Mouse (Mus musculus) kidney, postnatal 0 days (tissue): ENCODE data around the gene Kcnk6. TPM values are rescaled to one million over a fixed set of nuclear protein-coding genes. Genes with fewer than 3 reads are reported as not detected.
"Not testable (repeated sequence)": the region's sequence is repeated elsewhere in the genome, so short reads cannot be mapped to it uniquely, and the experiment has no call there.

Experiments used
- ATAC-seq: fragments of 200-750 bp; cut with Nextera tagmentation; replicated peaks from 2 replicates; pipeline ENCODE4 v1.8.0; 2017; ENCODE audit warnings: low read depth, moderate number of reproducible peaks, moderate TSS enrichment, moderate library complexity; ENCODE audit not compliant: low FRiP score
- DNase-seq: peaks from one replicate; pipeline ENCODE4 v3.0.0-alpha.2; 2016; ENCODE audit warnings: low spot score
- H3K27ac ChIP-seq: fragments of 300-500 bp; sonication (generic); 2 replicates; pipeline ENCODE4 v1.5.1; 2014; ENCODE audit warnings: mild to moderate bottlenecking
- H3K27me3 ChIP-seq: fragments of 300-500 bp; sonication (generic); 2 replicates; pipeline ENCODE4 v1.6.1; 2014; ENCODE audit warnings: low read length, mixed read lengths; ENCODE audit not compliant: insufficient read depth
- H3K36me3 ChIP-seq: fragments of 300-500 bp; sonication (generic); 2 replicates; pipeline ENCODE4 v1.6.1; 2014; ENCODE audit warnings: low read length, mixed read lengths; ENCODE audit not compliant: insufficient read depth
- H3K4me1 ChIP-seq: fragments of 300-500 bp; sonication (generic); replicated peaks from 2 replicates; pipeline ENCODE4 v1.6.1; 2014; ENCODE audit warnings: antibody characterized with exemption, low read length, mixed read lengths; ENCODE audit not compliant: insufficient read depth
- H3K4me2 ChIP-seq: fragments of 300-500 bp; sonication (generic); 2 replicates; pipeline ENCODE4 v1.6.1; 2014; ENCODE audit warnings: mild to moderate bottlenecking, low read length, moderate library complexity, mixed read lengths
- H3K4me3 ChIP-seq: fragments of 300-500 bp; sonication (generic); replicated peaks from 2 replicates; pipeline ENCODE4 v1.5.1; 2014; ENCODE audit warnings: low read depth, low read length
- H3K9ac ChIP-seq: fragments of 300-500 bp; sonication (generic); 2 replicates; pipeline ENCODE4 v1.6.1; 2014; ENCODE audit warnings: low read depth, low read length
- H3K9me3 ChIP-seq: fragments of 300-500 bp; sonication (generic); replicated peaks from 2 replicates; pipeline ENCODE4 v1.6.1; 2016; ENCODE audit warnings: low read length, inconsistent platforms, mixed read lengths
- CTCF ChIP-seq: IDR thresholded peaks from 2 replicates; pipeline ENCODE4 v1.5.1; 2016; ENCODE audit warnings: antibody characterized with exemption, low read depth, mild to moderate bottlenecking, moderate library complexity
- WGBS: fragments of 180-500 bp; shearing (Covaris S2); extraction: QIAGEN DNeasy Blood & Tissue Kit; methylation state at CpG from one replicate; pipeline ENCODE4 v1.1.7; 2014; 5-methylcytosine and 5-hydroxymethylcytosine counted together
- polyA plus RNA-seq: library from polyadenylated mRNA; unstranded; fragments of >200 nt; fragmentation: Nextera tagmentation; extraction: Ambion mirVana; gene quantifications from 2 replicates; pipeline ENCODE4 v1.2.1, GENCODE M21; 2015

Kcnk6 gene
- polyA plus RNA-seq, 1 experiment from 2014 or later, result 0.87 TPM

DNA sequence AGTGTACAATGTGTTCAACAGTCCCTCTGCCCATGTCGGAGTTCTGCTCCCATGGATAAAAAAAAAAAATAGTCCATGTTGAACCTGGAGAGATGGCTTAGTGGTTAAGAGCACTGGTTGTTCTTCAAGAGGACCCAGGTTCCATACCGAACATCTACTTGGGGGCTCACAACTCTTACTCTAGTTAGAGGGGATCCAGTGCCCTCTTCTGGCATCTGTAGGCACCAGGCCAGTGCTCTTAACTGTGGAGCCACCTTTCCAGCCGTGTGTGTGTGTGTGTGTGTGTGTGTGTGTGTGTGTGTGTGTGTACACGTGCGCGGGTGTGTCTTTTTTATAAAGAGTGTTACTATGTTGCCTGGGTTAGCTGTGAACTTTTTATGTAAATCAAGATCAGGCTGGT, 29.7 kb downstream of the Kcnk6 start:
- no peak overlapping the region for H3K9ac ChIP-seq
- 82% methylated on average over 6 of the region's 6 CpGs for WGBS
- H3K4me3 ChIP-seq, result no peak overlapping the region
- H3K4me1 ChIP-seq, result no peaks in the 10 kb centered on the region
- DNase-seq, result no peak
- no peaks in the 10 kb centered on the region for H3K36me3 ChIP-seq
- no peak for TF ChIP-seq CTCF
- H3K27ac ChIP-seq, result no peak overlapping the region
- no peak overlapping the region for H3K4me2 ChIP-seq
- no peak for ATAC-seq
- H3K27me3 ChIP-seq, result no peaks in the 10 kb centered on the region
- H3K9me3 ChIP-seq, result no peaks in the 10 kb centered on the region

DNA sequence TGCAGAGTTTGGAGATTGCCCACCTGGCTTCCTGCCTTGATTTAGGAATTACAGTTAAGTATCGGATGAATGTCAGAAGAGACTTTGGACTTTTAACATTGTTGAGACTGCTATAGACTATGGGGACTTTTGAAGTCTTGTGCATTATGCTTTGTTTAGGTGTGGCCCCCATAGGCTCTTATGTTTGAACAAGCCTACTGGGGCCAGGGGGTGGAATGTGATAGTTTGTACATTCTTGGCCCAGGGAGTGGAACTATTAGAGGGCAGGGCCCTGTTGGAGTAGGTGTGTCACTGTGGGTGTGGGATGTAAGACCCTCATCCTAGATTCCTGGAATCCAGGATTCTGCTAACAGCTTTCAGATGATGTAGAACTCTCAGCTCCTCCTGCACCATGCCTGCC, 38.1 kb downstream of the Kcnk6 start:
- H3K27me3 ChIP-seq, H3K4me3 ChIP-seq, H3K9me3 ChIP-seq, DNase-seq, H3K36me3 ChIP-seq, H3K4me2 ChIP-seq, H3K27ac ChIP-seq, H3K4me1 ChIP-seq, H3K9ac ChIP-seq, ATAC-seq: not testable (repeated sequence)
- WGBS, result 100% methylated on average over 1 of the region's 1 CpGs

DNA sequence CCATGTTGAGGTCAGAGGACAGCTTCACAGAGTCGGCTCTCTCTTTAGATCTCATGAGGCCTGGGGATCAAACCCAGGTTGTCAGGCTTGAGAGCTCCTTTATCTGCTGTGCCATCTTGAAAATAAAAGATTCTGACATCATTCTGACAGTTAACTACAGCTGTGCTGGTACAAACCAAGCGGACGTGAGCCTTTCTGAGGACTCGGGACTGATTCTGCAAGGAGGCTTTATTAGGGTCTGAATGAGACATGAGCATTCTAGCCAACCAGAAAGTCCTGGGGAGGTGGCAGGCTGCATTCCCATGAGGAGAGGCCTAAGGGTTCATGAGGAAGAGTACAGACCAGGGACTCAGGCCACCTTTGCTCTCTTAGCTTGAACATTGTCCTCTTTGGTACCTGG, 51.0 kb downstream of the Kcnk6 start:
- not testable (repeated sequence) for H3K4me3 ChIP-seq, H3K4me2 ChIP-seq, ATAC-seq, H3K27ac ChIP-seq, H3K36me3 ChIP-seq, H3K27me3 ChIP-seq, H3K9me3 ChIP-seq, DNase-seq, H3K9ac ChIP-seq
- H3K4me1 ChIP-seq, result peaks cover 17% of the 10 kb centered on the region
- WGBS, result 91% methylated on average over 4 of the region's 4 CpGs

DNA sequence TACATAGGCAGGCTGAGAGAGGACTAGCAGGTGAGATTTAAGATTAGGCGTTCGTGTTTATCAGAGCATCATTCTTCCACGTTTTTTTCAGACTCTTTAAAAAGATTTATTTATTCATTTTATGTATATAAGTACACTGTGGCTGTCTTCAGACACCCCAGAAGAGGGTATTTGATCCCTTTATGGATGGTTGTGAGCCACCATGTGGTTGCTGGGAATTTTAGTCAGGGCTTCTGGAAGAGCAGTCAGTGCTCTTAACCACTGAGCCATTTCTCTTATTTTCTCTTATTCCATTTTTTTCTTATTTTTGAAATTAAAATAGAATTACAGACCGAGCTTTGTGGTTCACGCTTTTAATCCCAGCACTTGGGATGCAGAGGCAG, 51.5 kb downstream of the Kcnk6 start:
- Histone ChIP-seq H3K4me2 (peak overlapping the region; percentile 21), H3K9me3 (no peaks in the 10 kb centered on the region), H3K9ac (no peak overlapping the region), H3K4me1 (peaks cover 17% of the 10 kb centered on the region), H3K27ac (no peak overlapping the region), H3K36me3 (peaks cover 7% of the 10 kb centered on the region; the same call in 1 of the 2 replicates), H3K27me3 (no peaks in the 10 kb centered on the region), H3K4me3 (peak overlapping the region; percentile 89)
- ATAC-seq, result peak; percentile 7; the same call in 1 of the 2 replicates
- no peak for TF ChIP-seq CTCF
- WGBS, result 40% methylated on average over 5 of the region's 5 CpGs
- DNase-seq, result no peak

DNA sequence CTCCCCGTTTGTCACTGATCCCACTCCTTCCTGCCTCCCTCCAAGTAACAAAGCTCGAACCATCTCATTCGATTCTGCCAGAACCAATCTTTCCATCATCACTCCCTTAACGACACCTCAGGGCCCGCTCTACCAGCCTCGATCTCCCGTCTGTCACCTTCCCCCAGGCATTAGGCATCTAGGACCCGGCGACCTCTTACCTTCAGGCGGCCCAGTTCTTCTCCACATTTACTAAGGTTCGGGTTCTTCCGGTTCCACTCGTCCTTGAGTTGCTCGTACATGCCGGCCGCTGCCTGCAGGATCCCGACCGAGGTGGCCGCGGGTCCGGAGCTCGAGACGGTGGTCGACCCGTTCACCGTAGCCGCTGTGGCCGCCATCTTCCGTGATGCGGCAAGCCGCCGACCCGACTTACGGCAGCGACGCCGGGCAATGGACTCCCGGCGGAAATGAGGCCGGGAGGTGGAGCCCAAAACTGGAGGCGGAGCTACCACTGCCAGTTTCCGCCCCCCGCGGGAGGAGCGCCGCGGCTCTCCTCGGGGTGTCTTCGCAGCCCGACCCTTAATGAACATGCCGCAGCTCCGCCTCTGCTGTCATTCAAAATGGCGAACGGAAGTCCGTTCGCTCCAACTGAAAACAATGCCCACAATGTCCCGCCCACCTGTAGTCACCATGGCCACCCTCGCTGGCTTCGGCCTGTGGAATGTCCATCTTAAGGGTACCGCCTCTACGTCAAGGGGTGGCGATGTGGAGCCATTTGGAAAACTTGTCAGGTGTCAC, 52.0 kb downstream of the Kcnk6 start, which contains the start of gene Psmd8:
Gene Psmd8 (minus strand): TSS at position 625 of the 777 bp plus-strand sequence.
- Histone ChIP-seq H3K36me3 (peaks cover 12% of the 10 kb centered on the region; the same call in 1 of the 2 replicates), H3K9me3 (no peaks in the 10 kb centered on the region), H3K4me1 (peaks cover 17% of the 10 kb centered on the region), H3K27ac (peak within 1 kb of the TSS; percentile 80), H3K4me2 (peak within 1 kb of the TSS; percentile 86), H3K27me3 (no peaks in the 10 kb centered on the region), H3K4me3 (peak within 1 kb of the TSS; percentile 89), H3K9ac (peak within 1 kb of the TSS; percentile 83)
- under 1% methylated on average over 62 of the region's 62 CpGs for WGBS
- ATAC-seq, result peak; percentile 95
- peak; percentile 98 for DNase-seq
- TF ChIP-seq CTCF, result peak; percentile 67

DNA sequence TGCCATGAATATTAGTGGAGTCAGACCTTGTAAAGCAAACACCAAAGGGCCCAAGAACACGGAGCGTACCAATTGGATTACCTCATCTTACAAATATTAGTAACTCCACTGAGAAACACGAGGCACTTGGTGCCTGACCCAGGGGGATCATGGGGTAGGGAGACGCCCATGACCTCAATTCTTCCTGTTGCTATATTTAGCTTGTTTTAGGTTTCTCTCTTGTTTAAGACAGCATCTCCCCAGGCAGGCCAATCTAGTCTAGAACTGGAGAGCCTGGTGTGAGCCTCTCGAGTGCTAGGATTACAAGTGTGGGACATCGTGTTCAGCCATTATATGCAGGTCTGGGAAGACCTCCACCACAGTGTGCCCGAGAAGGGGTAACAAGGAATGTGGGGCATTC, 53.0 kb downstream of the Kcnk6 start:
- H3K4me3 ChIP-seq, result peak overlapping the region; percentile 89
- ATAC-seq, result no peak
- H3K27ac ChIP-seq, result peak overlapping the region; percentile 80; the same call in 1 of the 2 replicates
- H3K9ac ChIP-seq, result peak overlapping the region; percentile 83
- H3K27me3 ChIP-seq, result no peaks in the 10 kb centered on the region
- WGBS, result 24% methylated on average over 7 of the region's 7 CpGs
- peaks cover 17% of the 10 kb centered on the region for H3K4me1 ChIP-seq
- DNase-seq, result peak; percentile 35
- peak overlapping the region; percentile 86 for H3K4me2 ChIP-seq
- peaks cover 17% of the 10 kb centered on the region; the same call in 1 of the 2 replicates for H3K36me3 ChIP-seq
- TF ChIP-seq CTCF, result no peak
- no peaks in the 10 kb centered on the region for H3K9me3 ChIP-seq
